Mouse (Mus musculus): ENCODE results near the gene Sparc. TPM values are rescaled to one million over a fixed set of nuclear protein-coding genes. Genes with fewer than 3 reads are reported as not detected.
A peak's percentile ranks its signal among the peaks of the same experiment; 100 is the strongest.

Sparc gene
- polyA plus RNA-seq, 1 experiment: 427 TPM

GRCm38 (mm10) chr11:55468012-55468411, 45.0 kb upstream of the Sparc start:
- H3K27me3 ChIP-seq (ENCODE audit: control insufficient read depth, insufficient read depth, low read length): no peaks in the 10 kb centered on the region
- H3K27ac ChIP-seq (ENCODE audit: insufficient read depth, low read length): peak overlapping the region; percentile 82; the same call in 1 of the 2 replicates
- H3K4me3 ChIP-seq (ENCODE audit: extremely low read depth, insufficient read depth, insufficient read length): no peak overlapping the region
- no peak for TF ChIP-seq CTCF (IDR thresholded peaks at IDR 0.05; ENCODE audit: extremely low read depth, insufficient read depth, insufficient read length, insufficient replicate concordance)
- no peak for TF ChIP-seq POLR2A (IDR thresholded peaks at IDR 0.05; ENCODE audit: low read depth, low read length)
- no peaks in the 10 kb centered on the region for H3K36me3 ChIP-seq (ENCODE audit: control insufficient read depth, insufficient read depth, low read length)
- DNase-seq (ENCODE audit: low read depth in 1 of 2, low spot score in 2 of 2): no peak
- WGBS: 81% methylated on average over 10 of the region's 10 CpGs
- H3K4me1 ChIP-seq (ENCODE audit: control insufficient read depth, insufficient read depth, insufficient read length): peaks cover 8% of the 10 kb centered on the region; the same call in 1 of the 2 replicates

- no peaks in the 10 kb centered on the region for H3K27me3 ChIP-seq (ENCODE audit: control insufficient read depth, insufficient read depth, low read length)
- no peak overlapping the region for H3K4me3 ChIP-seq (ENCODE audit: extremely low read depth, insufficient read depth, insufficient read length)
- H3K4me1 ChIP-seq (ENCODE audit: control insufficient read depth, insufficient read depth, insufficient read length): peaks cover 10% of the 10 kb centered on the region; the same call in 1 of the 2 replicates
- TF ChIP-seq CTCF (IDR thresholded peaks at IDR 0.05; ENCODE audit: extremely low read depth, insufficient read depth, insufficient read length, insufficient replicate concordance): no peak
- no peak for TF ChIP-seq POLR2A (IDR thresholded peaks at IDR 0.05; ENCODE audit: low read depth, low read length)
- 95% methylated on average over 3 of the region's 3 CpGs for WGBS
- no peaks in the 10 kb centered on the region for H3K36me3 ChIP-seq (ENCODE audit: control insufficient read depth, insufficient read depth, low read length)
- no peak for DNase-seq (ENCODE audit: low read depth in 1 of 2, low spot score in 2 of 2)
- no peak overlapping the region for H3K27ac ChIP-seq (ENCODE audit: insufficient read depth, low read length)
These were observed 42.2 kb upstream of the Sparc start for GRCm38 (mm10) chr11:55465177-55465576.

- no peaks in the 10 kb centered on the region for H3K27me3 ChIP-seq (ENCODE audit: control insufficient read depth, insufficient read depth, low read length)
- no peak for DNase-seq (ENCODE audit: low read depth in 1 of 2, low spot score in 2 of 2)
- 90% methylated on average over 10 of the region's 10 CpGs for WGBS
- TF ChIP-seq CTCF (IDR thresholded peaks at IDR 0.05; ENCODE audit: extremely low read depth, insufficient read depth, insufficient read length, insufficient replicate concordance) (no peak), POLR2A (IDR thresholded peaks at IDR 0.05; ENCODE audit: low read depth, low read length) (no peak)
- H3K27ac ChIP-seq (ENCODE audit: insufficient read depth, low read length): no peak overlapping the region
- H3K36me3 ChIP-seq (ENCODE audit: control insufficient read depth, insufficient read depth, low read length): no peaks in the 10 kb centered on the region
- H3K4me1 ChIP-seq (ENCODE audit: control insufficient read depth, insufficient read depth, insufficient read length): peaks cover 11% of the 10 kb centered on the region; the same call in 1 of the 2 replicates
- no peak overlapping the region for H3K4me3 ChIP-seq (ENCODE audit: extremely low read depth, insufficient read depth, insufficient read length)
These were observed 41.7 kb upstream of the Sparc start for GRCm38 (mm10) chr11:55464707-55465106.

GRCm38 (mm10) chr11:55462149-55462548, 39.2 kb upstream of the Sparc start:
- Histone ChIP-seq H3K4me3 (ENCODE audit: extremely low read depth, insufficient read depth, insufficient read length) (no peak overlapping the region), H3K27ac (ENCODE audit: insufficient read depth, low read length) (no peak overlapping the region), H3K27me3 (ENCODE audit: control insufficient read depth, insufficient read depth, low read length) (no peaks in the 10 kb centered on the region), H3K4me1 (ENCODE audit: control insufficient read depth, insufficient read depth, insufficient read length) (peaks cover 5% of the 10 kb centered on the region; the same call in 1 of the 2 replicates), H3K36me3 (ENCODE audit: control insufficient read depth, insufficient read depth, low read length) (no peaks in the 10 kb centered on the region)
- 97% methylated on average over 9 of the region's 9 CpGs for WGBS
- DNase-seq (ENCODE audit: low read depth in 1 of 2, low spot score in 2 of 2): no peak
- TF ChIP-seq CTCF (IDR thresholded peaks at IDR 0.05; ENCODE audit: extremely low read depth, insufficient read depth, insufficient read length, insufficient replicate concordance) (no peak), POLR2A (IDR thresholded peaks at IDR 0.05; ENCODE audit: low read depth, low read length) (no peak)

- H3K4me3 ChIP-seq (ENCODE audit: extremely low read depth, insufficient read depth, insufficient read length): peak within 1 kb of the TSS; percentile 95
- peak; percentile 82 for TF ChIP-seq POLR2A (IDR thresholded peaks at IDR 0.05; ENCODE audit: low read depth, low read length)
- no peak for TF ChIP-seq CTCF (IDR thresholded peaks at IDR 0.05; ENCODE audit: extremely low read depth, insufficient read depth, insufficient read length, insufficient replicate concordance)
- peak; percentile 83 to 91 for DNase-seq (ENCODE audit: low read depth in 1 of 2, low spot score in 2 of 2)
- H3K36me3 ChIP-seq (ENCODE audit: control insufficient read depth, insufficient read depth, low read length): no peaks in the 10 kb centered on the region
- H3K27ac ChIP-seq (ENCODE audit: insufficient read depth, low read length): peak within 1 kb of the TSS; percentile 70
- under 1% methylated on average over 36 of the region's 36 CpGs for WGBS
- peaks cover 5% of the 10 kb centered on the region; the same call in 1 of the 2 replicates for H3K4me1 ChIP-seq (ENCODE audit: control insufficient read depth, insufficient read depth, insufficient read length)
- no peaks in the 10 kb centered on the region for H3K27me3 ChIP-seq (ENCODE audit: control insufficient read depth, insufficient read depth, low read length)
These were observed 38.1 kb upstream of the Sparc start, which contains the start of gene Atox1 for GRCm38 (mm10) chr11:55461019-55461645. Atox1 (minus strand) TSS chr11:55461239.

- no peaks in the 10 kb centered on the region for H3K36me3 ChIP-seq (ENCODE audit: control insufficient read depth, insufficient read depth, low read length)
- no peak for TF ChIP-seq POLR2A (IDR thresholded peaks at IDR 0.05; ENCODE audit: low read depth, low read length)
- TF ChIP-seq CTCF (IDR thresholded peaks at IDR 0.05; ENCODE audit: extremely low read depth, insufficient read depth, insufficient read length, insufficient replicate concordance): peak; percentile 15; the same call in 1 of the 2 replicates
- peaks cover 5% of the 10 kb centered on the region; the same call in 1 of the 2 replicates for H3K4me1 ChIP-seq (ENCODE audit: control insufficient read depth, insufficient read depth, insufficient read length)
- 2% methylated on average over 17 of the region's 17 CpGs for WGBS
- H3K27me3 ChIP-seq (ENCODE audit: control insufficient read depth, insufficient read depth, low read length): no peaks in the 10 kb centered on the region
- H3K27ac ChIP-seq (ENCODE audit: insufficient read depth, low read length): peak overlapping the region; percentile 70
- peak overlapping the region; percentile 95 for H3K4me3 ChIP-seq (ENCODE audit: extremely low read depth, insufficient read depth, insufficient read length)
- peak in 1 of 2 experiments; percentile 34 for DNase-seq (ENCODE audit: low read depth in 1 of 2, low spot score in 2 of 2)
These were observed 37.6 kb upstream of the Sparc start for GRCm38 (mm10) chr11:55460559-55461018.
